Mouse (Mus musculus): ENCODE results near the gene Bahcc1. TPM values are rescaled to one million over a fixed set of nuclear protein-coding genes. Genes with fewer than 3 reads are reported as not detected.

Bahcc1 gene
- total RNA-seq, 2 experiments from 2014 or later: 20.6 to 21.3 TPM

DNA sequence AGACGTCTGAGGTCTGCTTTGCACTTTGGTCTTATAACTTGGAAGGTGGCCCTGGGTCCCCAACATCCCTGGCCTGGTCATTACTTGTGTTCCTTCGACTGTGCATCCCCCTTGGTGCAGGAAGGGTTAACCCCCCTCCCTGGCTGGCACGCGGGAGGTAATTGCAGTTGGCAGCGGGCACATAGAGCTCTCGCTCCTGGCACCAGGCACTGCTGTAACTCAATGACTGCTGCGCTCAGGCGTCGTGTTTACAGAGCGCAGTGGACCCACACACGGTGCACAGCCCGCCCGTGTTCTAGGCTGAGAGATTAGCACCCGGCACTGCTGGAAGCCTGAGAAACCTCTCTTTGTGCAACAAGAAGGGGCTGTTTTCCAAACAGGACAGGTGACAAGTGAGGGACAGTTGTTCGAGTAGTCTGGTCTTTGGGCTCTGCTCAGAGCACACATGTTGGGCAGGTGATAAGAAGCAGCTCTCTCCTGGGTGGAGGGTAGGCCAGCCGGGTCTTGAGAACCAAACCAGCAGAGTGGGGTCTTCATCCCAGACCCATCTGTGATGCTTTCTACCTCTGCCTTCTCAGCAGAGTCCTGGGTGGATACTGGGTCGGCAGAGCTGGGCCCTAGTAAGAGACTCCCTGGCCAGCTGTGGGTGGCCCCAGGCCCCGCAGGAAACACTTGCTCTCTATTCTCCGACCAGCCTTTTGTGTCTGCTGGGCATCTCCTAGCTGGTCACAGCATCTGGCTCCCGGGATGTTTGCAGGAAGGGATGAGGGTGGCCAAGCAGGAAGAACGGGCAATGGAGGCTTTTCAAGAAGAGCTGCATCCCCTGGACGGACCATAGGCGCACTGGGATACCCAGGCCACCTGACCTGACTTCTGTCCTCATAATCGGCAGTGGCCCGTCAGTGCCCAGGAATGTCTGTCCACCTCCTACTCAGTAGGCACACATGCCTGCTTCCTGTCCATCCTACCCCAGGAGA, 27.3 kb downstream of the Bahcc1 start:
- no peak overlapping the region for H3K4me3 ChIP-seq
- intact Hi-C loops (cut with DNase I): loop anchor here (2.0 kb wide), 1 partner anchor 17 kb away; no protein-coding TSS in a partner anchor
- H3K27ac ChIP-seq: no peak overlapping the region
- TF ChIP-seq CTCF (IDR thresholded peaks at IDR 0.05): no peak
- DNase-seq (ENCODE audit: extremely low spot score in 1 of 2, low spot score in 2 of 2): peak in 1 of 2 experiments; percentile 29

DNA sequence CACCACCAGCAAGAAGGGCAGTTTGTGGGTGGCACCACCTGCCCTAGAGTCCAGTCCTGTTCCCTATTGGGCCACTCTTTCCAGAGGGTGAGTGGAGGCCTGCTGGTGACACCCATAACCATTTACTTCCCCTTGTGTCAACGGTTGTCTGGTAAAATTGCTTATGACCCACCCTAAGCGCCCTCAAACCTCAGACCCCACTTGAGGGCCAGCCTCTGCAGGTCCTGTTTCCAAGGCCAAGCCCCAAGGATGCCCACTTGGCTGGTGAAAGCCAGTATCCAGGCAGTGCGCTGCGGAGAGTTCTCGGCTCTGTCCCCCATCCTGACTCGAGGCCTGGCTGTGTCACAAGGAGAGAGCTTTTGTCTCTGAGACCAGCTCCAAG, 28.0 kb downstream of the Bahcc1 start:
- H3K4me3 ChIP-seq: no peak overlapping the region
- no peak for TF ChIP-seq CTCF (IDR thresholded peaks at IDR 0.05)
- DNase-seq (ENCODE audit: extremely low spot score in 1 of 2, low spot score in 2 of 2): no peak
- intact Hi-C loops (cut with DNase I): loop anchor here (1.0 kb wide), 1 partner anchor 71 kb away; no protein-coding TSS in a partner anchor
- H3K27ac ChIP-seq: no peak overlapping the region

DNA sequence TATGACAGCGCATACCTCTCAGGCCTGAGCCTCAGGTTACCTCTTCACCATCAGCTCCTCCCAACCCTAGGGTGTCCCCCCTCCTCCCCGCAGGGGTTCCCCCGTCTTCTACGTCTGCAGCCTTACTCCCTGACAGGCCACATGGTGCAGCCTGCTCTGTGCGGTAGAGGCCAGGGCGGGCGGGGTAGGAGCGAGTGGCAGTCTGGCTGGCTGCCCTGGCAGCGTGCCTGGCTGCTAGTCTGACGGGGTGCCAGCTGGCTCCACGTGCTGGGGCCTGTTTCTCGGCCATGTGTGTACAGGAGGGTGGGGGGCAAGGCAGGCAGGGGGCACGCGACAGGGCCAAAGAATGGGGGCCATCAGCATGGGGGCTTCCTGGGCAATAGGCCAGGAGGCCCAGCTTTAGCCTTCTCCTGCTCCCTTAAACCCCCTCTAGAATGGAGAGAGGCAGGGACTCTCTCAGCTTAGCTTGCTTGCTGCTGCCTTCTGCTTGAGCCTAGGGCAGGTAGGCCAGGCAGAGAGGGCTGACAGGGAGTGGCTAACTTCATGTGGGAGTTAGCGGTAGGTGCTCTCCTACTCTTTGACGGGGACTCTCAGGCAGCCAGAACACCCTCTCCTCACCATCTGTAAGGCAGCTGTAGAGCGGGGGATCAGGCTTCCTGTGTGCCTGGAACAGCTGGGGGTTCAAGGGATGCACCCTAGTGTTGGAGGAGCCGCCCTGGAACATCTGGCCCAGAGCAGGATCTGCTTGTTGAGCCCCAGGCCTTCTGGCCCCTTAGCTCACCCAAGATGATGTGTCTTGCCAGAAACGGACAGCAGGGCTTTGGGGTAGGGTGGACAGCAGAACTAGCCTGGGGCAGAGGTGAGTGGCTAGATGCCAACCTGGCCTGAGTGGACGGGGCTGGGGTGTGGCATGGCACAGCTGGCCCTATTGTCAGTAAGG, 28.9 kb downstream of the Bahcc1 start:
- DNase-seq (ENCODE audit: extremely low spot score in 1 of 2, low spot score in 2 of 2): peak; percentile 91 to 93
- intact Hi-C loops (cut with DNase I): loop anchor here (1.0 to 2.0 kb wide), 2 partner anchors 43 to 72 kb away; no protein-coding TSS in a partner anchor
- 0 out of 2 replicates have a peak overlapping the region, but pooled peaks have one; percentile 13 for H3K27ac ChIP-seq
- TF ChIP-seq CTCF (IDR thresholded peaks at IDR 0.05): no peak
- H3K4me3 ChIP-seq: no peak overlapping the region

DNA sequence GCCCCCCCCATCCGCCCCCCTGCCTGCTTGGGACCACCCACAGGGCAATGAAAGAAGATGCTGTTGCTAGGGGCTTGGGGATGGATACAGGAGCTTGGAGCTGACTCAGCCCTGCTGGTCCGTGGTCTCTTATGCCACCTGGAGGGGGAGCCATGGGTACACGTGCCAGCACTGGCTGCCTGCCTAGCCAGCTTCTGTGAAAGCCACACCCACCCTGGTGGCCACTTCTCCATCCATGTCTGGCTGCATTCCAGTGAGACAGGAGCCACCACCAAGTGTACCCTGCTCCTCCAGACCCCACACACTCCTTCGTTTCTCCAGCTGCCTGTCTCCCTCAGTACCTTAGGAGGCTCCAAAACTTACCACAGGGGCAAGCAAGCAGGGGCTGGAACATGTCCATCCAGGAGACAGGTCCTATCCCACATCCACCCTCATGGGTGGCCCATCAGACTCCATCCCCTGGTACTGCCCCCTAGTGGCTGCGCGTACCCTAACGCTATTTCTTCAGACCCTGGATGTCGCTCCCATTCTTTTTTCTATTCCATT, 29.7 kb downstream of the Bahcc1 start:
- Histone ChIP-seq H3K4me3 (no peak overlapping the region), H3K27ac (no peak overlapping the region)
- peak; percentile 62 to 63 for DNase-seq (ENCODE audit: extremely low spot score in 1 of 2, low spot score in 2 of 2)
- intact Hi-C loops (cut with DNase I): loop anchor here (2.0 kb wide), 1 partner anchor 42 kb away; no protein-coding TSS in a partner anchor
- TF ChIP-seq CTCF (IDR thresholded peaks at IDR 0.05): peak; percentile 68

DNA sequence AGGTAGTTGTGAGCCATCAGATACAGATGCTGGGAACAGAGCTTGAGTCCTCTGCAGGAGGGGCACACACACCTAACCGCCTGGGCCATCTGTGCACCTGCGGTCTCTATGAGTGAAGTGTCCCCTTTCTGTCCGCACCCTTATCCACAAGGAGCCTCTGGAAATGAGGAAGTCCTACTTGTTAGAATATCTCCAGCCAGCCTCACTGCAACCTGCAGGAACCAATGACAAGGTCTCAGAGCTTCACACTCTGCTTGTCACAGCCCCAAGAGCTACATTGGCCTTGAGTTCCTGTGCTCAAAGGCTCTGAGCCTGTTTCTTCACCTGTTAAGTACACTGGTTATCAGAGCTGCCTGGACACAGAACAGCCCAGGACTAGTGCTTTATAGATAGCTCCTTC, 30.4 kb downstream of the Bahcc1 start:
- no peak for DNase-seq (ENCODE audit: extremely low spot score in 1 of 2, low spot score in 2 of 2)
- Histone ChIP-seq H3K27ac (no peak overlapping the region), H3K4me3 (no peak overlapping the region)
- no peak for TF ChIP-seq CTCF (IDR thresholded peaks at IDR 0.05)
- intact Hi-C loops (cut with DNase I): loop anchor here (2.0 kb wide), 1 partner anchor 42 kb away; no protein-coding TSS in a partner anchor

DNA sequence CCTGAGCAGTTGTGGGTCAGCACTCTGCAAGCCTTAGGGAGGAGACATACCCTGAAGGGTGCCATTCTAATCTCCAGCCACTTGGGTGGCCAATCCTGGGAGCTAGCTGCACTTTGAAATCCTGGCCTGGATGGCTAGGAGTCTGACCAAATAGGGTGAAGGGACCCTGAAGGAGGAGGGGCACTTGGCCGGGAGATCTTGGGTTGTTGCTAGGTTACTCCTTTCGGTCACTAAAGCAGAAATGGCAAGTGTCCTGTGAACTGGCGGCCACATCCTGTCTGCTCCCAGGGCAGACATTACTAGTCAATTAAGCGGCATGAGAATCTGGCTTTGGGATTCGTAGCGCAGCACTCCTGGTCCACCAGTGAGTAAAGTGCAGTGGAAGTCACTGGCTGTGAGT, 31.3 kb downstream of the Bahcc1 start:
- no peak; the same call in 1 of the 2 replicates for TF ChIP-seq CTCF (IDR thresholded peaks at IDR 0.05)
- H3K27ac ChIP-seq: no peak overlapping the region

DNA sequence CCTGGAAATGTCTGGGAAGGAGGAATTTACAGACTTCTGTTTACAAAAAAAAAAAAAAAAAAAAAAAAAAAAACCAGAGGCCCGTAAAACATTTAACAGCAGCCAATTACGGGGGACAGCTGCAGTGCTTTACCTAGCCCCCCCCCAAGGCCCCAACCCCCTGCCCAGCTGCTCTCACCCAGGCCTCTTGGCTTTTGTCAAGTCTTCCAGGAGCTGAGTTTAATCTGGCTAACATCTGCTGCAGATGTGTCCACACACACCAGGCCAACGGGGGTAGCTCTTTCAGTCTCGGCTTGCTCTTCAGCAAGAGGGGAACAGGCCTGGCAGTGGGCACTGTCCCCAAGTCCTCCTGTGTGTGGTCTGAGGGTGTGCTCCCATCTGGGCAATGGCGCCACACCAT, 32.7 kb downstream of the Bahcc1 start:
- intact Hi-C loops (cut with DNase I): no loop called here
- TF ChIP-seq CTCF (IDR thresholded peaks at IDR 0.05): no peak
- Histone ChIP-seq H3K27ac (no peak overlapping the region), H3K4me3 (no peak overlapping the region)
- no peak for DNase-seq (ENCODE audit: extremely low spot score in 1 of 2, low spot score in 2 of 2)

More for the DNA sequence above, 31.3 kb downstream of the Bahcc1 start:
- intact Hi-C loops (cut with DNase I): no loop called here
- DNase-seq (ENCODE audit: extremely low spot score in 1 of 2, low spot score in 2 of 2): no peak
- no peak overlapping the region for H3K4me3 ChIP-seq

DNA sequence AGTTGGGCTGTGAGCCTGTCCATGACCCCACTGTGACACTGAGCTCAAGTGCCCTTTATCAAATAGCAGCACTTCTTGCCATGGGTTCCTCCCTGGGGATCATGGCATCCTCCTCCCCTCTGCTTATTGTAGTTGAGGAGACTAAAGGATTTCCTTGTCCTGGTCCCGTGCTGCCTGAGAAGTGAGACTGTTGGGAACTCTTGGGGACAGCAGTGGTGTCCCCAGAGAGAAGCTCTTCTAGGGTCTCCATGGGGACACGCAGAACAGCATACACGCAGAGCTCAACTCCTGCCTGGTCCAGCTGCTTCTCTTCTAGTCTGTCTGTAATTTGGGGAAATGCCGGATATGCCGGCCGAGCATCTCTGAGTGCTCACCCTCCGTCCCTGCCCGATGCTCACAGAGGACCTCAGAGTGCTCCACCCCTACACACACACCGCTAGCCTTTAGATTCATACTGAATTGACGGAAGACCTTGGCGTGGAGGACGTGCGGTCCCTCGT, 33.6 kb downstream of the Bahcc1 start:
- no peak for DNase-seq (ENCODE audit: extremely low spot score in 1 of 2, low spot score in 2 of 2)
- no peak for TF ChIP-seq CTCF (IDR thresholded peaks at IDR 0.05)
- Histone ChIP-seq H3K27ac (no peak overlapping the region), H3K4me3 (no peak overlapping the region)
- intact Hi-C loops (cut with DNase I): no loop called here

DNA sequence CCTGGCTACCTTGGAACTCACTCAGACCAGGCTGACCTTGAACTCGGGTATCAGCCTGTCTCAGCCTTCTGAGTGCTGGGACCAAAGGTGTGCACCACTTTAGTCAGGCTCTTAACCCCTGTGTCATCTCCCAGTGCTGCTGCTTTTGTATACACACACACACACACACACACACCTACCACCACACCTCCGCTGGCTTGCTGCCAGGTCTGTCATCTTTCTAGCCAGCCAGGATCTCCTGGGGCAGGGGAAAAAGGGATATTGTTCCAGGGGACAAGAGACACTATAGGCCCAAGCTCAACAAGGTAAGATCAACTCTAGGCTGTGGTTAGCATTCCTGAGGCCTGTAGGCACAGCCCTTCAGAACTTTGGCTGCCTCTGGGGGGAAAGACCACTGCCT, 34.5 kb downstream of the Bahcc1 start:
- Histone ChIP-seq H3K4me3 (no peak overlapping the region), H3K27ac (no peak overlapping the region)
- no peak for TF ChIP-seq CTCF (IDR thresholded peaks at IDR 0.05)
- DNase-seq (ENCODE audit: extremely low spot score in 1 of 2, low spot score in 2 of 2): no peak
- intact Hi-C loops (cut with DNase I): no loop called here

DNA sequence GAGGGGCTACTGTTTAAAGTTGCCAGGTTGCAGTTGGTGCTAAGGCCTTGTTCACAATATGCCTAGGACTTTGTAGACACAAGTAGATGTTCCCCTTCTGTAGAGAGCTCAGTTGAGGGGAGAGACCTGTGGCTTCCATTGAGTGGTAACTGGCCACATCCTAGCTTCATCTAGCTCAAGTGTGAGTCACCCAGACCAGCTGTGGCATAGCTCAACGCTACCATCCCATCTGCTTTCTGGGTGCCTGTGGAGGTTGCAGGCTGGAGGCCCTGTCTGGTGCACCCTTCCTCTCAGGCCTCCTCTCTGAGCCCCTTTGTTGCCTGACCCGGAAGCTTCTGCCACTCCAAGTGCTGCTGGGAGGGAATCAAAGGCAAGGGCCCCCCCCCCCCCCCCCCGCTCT, 34.9 kb downstream of the Bahcc1 start:
- no peak overlapping the region for H3K27ac ChIP-seq
- H3K4me3 ChIP-seq: no peak overlapping the region
- DNase-seq (ENCODE audit: extremely low spot score in 1 of 2, low spot score in 2 of 2): no peak
- TF ChIP-seq CTCF (IDR thresholded peaks at IDR 0.05): no peak
- intact Hi-C loops (cut with DNase I): no loop called here

Data from left cerebral cortex, adult 2 months (tissue).